Mouse (Mus musculus): ENCODE results near the gene Rrp12.

Gene Rrp12

GRCm38 (mm10) chr19:41824950-41825349 is 71.0 kb downstream of the Rrp12 start:
- no peak for DNase-seq

- no peak for DNase-seq
Observed at GRCm38 (mm10) chr19:41822589-41822988, 73.4 kb downstream of the Rrp12 start.

- no peak for DNase-seq
Observed at GRCm38 (mm10) chr19:41821436-41821835, 74.5 kb downstream of the Rrp12 start.

GRCm38 (mm10) chr19:41818749-41819148 is 77.2 kb downstream of the Rrp12 start:
- no peak for DNase-seq

GRCm38 (mm10) chr19:41817325-41817724 is 78.6 kb downstream of the Rrp12 start:
- no peak for DNase-seq

- DNase-seq: no peak
Observed at GRCm38 (mm10) chr19:41816915-41817314, 79.1 kb downstream of the Rrp12 start.

- DNase-seq: no peak
Observed at GRCm38 (mm10) chr19:41816410-41816809, 79.6 kb downstream of the Rrp12 start.

- no peak for DNase-seq
Observed at GRCm38 (mm10) chr19:41813374-41813773, 82.6 kb downstream of the Rrp12 start.
